Comparison of ENCODE assay signal across 8 mouse cellular contexts in genomic region chr6:52013245-52013945, GRCm38 (mm10). TPM values are rescaled to one million over a fixed set of nuclear protein-coding genes. Genes with fewer than 3 reads are reported as not detected.
DNase-seq lines count a peak whose midpoint lies in the region; ATAC-seq lines count a peak whose summit lies in the region.

No protein-coding gene starts in this region.

- no peak for ATAC-seq in heart, embryonic 16.5 days (replicated peaks; ENCODE audit: extremely low read depth, insufficient read depth, low FRiP score)
- ATAC-seq in hindbrain, embryonic 13.5 days (ENCODE audit: low FRiP score) = no peak
- ATAC-seq in midbrain, embryonic 14.5 days (ENCODE audit: low FRiP score, low TSS enrichment) = no peak

- peaks cover 20% of the 10 kb centered on the region for H3K27me3 ChIP-seq in heart, embryonic 16.5 days (ENCODE audit: control insufficient read depth, insufficient read depth, low read length)
- H3K27me3 ChIP-seq in hindbrain, embryonic 13.5 days = peaks cover 27% of the 10 kb centered on the region
- H3K27me3 ChIP-seq in midbrain, embryonic 14.5 days (ENCODE audit: control insufficient read depth, insufficient read depth, low read length) = peaks cover 44% of the 10 kb centered on the region

- DNase-seq in heart, adult 9 months (ENCODE audit: low spot score in 2 of 2) = no peak
- DNase-seq in MEL-GATA-1-ER (ENCODE audit: extremely low read depth, low read depth) = peak; percentile 12
- DNase-seq in midbrain, embryonic 14.5 days = no peak
- no peak for DNase-seq in right cerebral cortex, adult 18-20 months
- DNase-seq in kidney, adult 9 months = no peak
- no peak for DNase-seq in T-cell, adult 2 months (ENCODE audit: low spot score)

- H3K4me1 ChIP-seq in heart, embryonic 16.5 days (ENCODE audit: control insufficient read depth, insufficient read depth, low read length) = peaks cover 3% of the 10 kb centered on the region; the same call in 1 of the 2 replicates
- peaks cover 10% of the 10 kb centered on the region for H3K4me1 ChIP-seq in hindbrain, embryonic 13.5 days (replicated peaks)
- H3K4me1 ChIP-seq in midbrain, embryonic 14.5 days (ENCODE audit: control insufficient read depth, insufficient read depth, low read length) = no peaks in the 10 kb centered on the region; the same call in 1 of the 2 replicates

- no peak overlapping the region for H3K27ac ChIP-seq in heart, embryonic 16.5 days (ENCODE audit: low read length)
- H3K27ac ChIP-seq in hindbrain, embryonic 13.5 days = peak overlapping the region; percentile 70
- H3K27ac ChIP-seq in midbrain, embryonic 14.5 days (replicated peaks; ENCODE audit: low read depth, low read length) = no peak overlapping the region

- H3K4me3 ChIP-seq in heart, embryonic 16.5 days (ENCODE audit: low read length) = peak overlapping the region; percentile 90
- peak overlapping the region; percentile 63 for H3K4me3 ChIP-seq in hindbrain, embryonic 13.5 days
- H3K4me3 ChIP-seq in midbrain, embryonic 14.5 days (replicated peaks; ENCODE audit: low read depth, low read length) = peak overlapping the region; percentile 58

- H3K9me3 ChIP-seq in heart, embryonic 16.5 days (replicated peaks; ENCODE audit: control insufficient read depth, low read length) = no peaks in the 10 kb centered on the region
- no peaks in the 10 kb centered on the region for H3K9me3 ChIP-seq in hindbrain, embryonic 13.5 days
- H3K9me3 ChIP-seq in midbrain, embryonic 14.5 days (ENCODE audit: control insufficient read depth, low read length) = no peaks in the 10 kb centered on the region

- WGBS in heart, embryonic 16.5 days = 20% methylated on average over 3 of the region's 3 CpGs
- 17% methylated on average over 3 of the region's 3 CpGs for WGBS in hindbrain, embryonic 13.5 days
- WGBS in midbrain, embryonic 14.5 days = 13% methylated on average over 3 of the region's 3 CpGs

- no peaks in the 10 kb centered on the region for H3K36me3 ChIP-seq in heart, embryonic 16.5 days (ENCODE audit: control insufficient read depth, insufficient read depth)
- H3K36me3 ChIP-seq in hindbrain, embryonic 13.5 days = no peaks in the 10 kb centered on the region
- no peaks in the 10 kb centered on the region for H3K36me3 ChIP-seq in midbrain, embryonic 14.5 days (ENCODE audit: control insufficient read depth, insufficient read depth, low read length)

- peak overlapping the region; percentile 89 for H3K4me2 ChIP-seq in heart, embryonic 16.5 days (ENCODE audit: low read depth, low read length)
- peak overlapping the region; percentile 76 for H3K4me2 ChIP-seq in hindbrain, embryonic 13.5 days
- peak overlapping the region; percentile 80 for H3K4me2 ChIP-seq in midbrain, embryonic 14.5 days (ENCODE audit: low read length)

- H3K9ac ChIP-seq in heart, embryonic 16.5 days (ENCODE audit: low read length) = peak overlapping the region; percentile 78
- H3K9ac ChIP-seq in hindbrain, embryonic 13.5 days = peak overlapping the region; percentile 67
- peak overlapping the region; percentile 43 for H3K9ac ChIP-seq in midbrain, embryonic 14.5 days (replicated peaks; ENCODE audit: low read length)

RNA-seq across cellular contexts. Expression of gene Skap2, which starts 1.0 kb away (rescaled TPM):
- 15.9 and 17.0 TPM in 2 replicates for polyA plus RNA-seq in heart, embryonic 16.5 days (2015; fragmentation: Nextera tagmentation; extraction: Ambion mirVana)
- polyA plus RNA-seq in hindbrain, embryonic 13.5 days (2015; fragmentation: Nextera tagmentation; extraction: Ambion mirVana) = 28.6 and 35.6 TPM in 2 replicates
- polyA plus RNA-seq in midbrain, embryonic 14.5 days (2014; fragmentation: Nextera tagmentation; extraction: Ambion mirVana) = 4.5 and 5.8 TPM in 2 replicates
